Mouse (Mus musculus) 416B (cell line): ENCODE data around the gene Ptpn12.
A peak's percentile ranks its signal among the peaks of the same experiment; 100 is the strongest.

ENCODE experiments used
- DNase-seq: peaks from one replicate; pipeline ENCODE4 v3.0.0; 2011; ENCODE audit warnings: low read depth

The Ptpn12 gene

DNA sequence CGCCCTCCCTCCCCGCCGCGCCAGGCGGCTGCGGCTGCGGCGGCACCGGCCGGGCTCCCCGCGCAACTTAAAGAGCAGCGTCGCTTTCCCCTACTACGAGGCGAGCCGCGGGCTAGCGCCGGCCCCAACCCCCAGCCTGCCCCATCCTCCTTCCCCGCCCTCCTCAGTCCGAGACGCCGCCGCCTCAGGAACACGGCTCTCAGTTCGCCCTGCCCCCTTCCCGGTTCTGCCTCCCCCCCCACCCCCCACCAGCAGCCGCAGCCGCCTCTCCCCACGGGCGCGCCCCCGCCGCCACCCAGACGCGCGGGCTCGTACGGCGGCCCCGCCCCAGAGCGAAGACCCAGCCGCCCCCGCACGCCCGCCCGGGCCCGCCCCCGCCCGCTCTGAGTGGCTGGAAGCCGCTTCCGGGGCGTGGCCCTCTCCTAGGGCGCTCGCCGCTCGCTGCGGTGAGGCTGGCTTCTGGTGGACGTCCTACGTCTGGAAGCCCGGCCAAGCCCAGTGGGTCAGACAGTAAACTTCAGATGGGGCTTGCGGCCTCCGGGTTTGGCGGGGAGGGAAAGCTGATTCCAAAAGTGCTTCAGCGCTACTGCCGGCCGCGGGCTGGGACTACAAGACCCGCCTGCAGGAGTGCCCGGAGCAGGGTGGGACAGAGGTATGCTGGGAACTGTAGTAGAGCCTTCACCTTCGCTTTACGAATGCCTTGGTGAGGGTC lies at the start of gene Ptpn12:
TSS of gene Ptpn12 (minus strand) at position 92 of the 712 bp plus-strand sequence.
- peak; percentile 97 for DNase-seq

DNA sequence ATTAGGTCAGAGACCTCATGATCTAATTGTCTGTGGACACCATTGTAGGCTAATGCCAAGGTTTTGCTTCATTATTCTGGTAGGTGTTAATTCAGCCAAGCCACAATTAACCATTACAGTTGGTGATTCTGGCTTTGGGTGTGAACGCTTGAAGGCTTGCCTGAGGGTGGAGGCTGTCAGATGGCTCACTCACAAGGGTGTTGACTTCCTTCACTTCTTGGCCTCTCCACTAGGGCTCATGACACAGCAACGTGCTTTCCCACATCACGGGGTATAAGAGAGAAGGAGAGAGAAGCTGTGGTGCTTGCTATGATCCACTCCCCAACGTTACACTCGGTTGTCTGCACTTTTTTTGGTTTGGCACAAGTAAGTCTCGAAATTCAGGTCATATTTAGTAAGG lies 35.5 kb upstream of the Ptpn12 start:
- DNase-seq: no peak

DNA sequence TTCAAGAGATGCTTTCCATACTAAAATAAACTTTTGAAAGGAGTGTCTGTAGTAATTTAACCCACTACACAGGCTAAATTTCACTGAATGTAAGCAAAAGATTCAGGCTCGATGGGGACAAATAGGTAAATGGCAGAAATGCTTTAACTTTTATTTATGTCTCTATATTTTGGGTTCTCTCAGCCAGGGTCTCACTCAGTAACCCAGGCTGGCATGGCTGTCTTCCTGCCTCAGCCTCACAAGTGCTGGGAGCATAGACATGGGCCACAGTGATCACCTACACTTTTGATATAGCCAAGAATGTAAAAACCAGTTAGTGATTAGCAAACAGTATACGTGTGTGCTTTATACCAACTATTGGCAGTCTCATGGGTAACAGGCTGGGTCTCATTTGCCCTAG lies 1.5 kb upstream of the Ptpn12 start:
- no peak for DNase-seq

DNA sequence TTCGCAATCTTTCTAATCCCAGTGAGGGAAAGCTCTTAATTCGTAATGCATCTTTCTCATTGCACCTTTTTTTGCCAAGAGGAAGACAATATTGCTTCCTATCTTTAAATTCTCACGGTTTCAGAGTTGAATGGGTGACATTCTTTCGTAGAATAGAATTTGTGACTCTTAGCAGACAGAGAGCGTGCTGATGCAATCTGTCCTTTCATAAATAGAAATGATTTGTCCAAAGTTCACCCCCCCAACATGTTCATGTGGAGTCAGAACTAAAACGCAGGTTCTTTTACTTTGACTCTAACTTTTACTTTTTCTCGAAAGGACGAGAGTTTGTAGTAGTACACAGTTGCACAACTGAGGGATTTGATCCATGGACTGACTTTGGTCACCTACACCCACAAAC lies 884 bp upstream of the Ptpn12 start:
- no peak for DNase-seq

DNA sequence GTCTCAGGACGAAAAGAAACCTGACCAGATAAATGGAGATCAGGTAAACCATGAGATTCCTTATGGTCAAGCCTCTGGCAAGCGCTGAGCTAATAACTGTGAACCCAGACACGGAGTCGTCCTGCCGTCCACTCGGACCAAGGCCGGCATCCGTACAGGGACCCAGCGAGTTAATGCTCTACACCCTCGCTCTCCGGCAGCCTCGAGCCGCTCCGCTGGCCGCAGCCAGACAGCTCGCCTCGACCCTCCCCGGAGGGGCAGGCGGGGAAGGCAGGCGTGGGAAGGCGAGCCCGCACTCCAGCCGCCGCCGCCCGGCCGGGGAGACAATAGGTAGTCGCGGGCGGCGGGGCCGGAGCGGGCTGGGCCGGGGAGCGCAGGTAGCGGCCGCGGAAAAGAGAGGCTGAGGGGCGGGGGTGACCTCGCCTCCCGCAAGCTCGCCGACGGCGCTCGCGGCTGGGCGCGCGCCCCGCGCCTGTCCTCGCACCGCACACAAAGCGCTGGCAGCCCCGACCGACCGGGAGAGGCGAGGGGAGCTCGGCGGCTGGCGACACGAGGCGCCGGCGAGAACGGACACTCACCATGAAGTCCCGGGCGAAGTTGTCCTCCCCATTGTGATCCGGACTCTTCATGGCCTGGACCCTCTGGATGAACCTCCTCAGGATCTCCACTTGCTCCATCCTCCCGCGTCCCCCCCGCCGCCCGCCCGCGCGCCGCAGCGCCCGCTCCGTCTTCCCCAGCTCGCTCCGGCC lies 466 bp downstream of the Ptpn12 start:
- DNase-seq: no peak

DNA sequence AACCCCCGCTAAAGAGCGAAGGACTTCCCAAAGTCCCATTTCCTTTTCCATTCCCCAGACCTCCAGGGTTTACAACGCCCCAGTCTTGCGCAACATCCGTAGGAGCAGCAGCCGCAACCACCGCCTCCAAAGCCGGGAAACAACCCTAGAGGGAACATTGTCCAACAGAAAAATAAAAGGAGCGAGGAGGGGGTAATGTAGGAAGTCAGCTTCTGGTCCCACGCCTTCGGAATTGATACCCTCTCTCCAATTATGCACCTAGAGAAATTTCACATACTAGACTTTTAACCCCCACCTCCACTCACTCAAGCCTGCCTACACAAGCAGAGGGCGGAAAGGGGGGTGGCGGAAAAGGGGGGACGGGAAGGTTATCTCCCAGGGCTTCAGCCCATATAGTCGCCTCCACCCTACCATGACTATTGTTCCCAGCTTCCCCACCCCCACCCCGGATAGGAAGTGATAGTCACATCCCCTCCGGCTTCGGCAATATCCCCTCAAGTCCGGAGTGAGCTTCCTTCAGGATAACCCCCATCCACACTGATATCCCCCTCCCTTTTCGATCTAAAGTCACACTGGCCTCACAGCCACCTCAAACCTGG lies 1.1 kb downstream of the Ptpn12 start:
- peak; percentile 77 for DNase-seq

GRCm38 (mm10) chr5:21053571-21054307 lies 2.0 kb downstream of the Ptpn12 start:
- no peak for DNase-seq

DNA sequence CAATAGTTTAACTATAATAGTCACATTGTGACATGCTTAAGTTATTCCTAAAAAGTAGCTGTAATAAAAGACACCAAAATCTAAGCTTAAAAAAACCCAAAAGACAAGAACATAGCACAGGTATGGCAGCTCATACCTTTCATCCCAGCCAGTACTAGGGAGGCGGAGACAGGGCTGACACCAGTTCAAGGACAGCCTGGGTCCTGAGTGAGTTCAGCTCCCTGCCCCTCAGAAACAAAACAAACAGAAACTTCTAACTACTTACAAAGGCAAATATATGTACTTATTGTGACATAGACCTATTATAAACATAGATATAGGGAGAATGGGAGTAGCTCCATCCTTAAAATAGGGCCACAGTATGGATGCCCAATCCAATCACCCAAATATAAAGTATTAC lies 3.2 kb downstream of the Ptpn12 start:
- no peak for DNase-seq

DNA sequence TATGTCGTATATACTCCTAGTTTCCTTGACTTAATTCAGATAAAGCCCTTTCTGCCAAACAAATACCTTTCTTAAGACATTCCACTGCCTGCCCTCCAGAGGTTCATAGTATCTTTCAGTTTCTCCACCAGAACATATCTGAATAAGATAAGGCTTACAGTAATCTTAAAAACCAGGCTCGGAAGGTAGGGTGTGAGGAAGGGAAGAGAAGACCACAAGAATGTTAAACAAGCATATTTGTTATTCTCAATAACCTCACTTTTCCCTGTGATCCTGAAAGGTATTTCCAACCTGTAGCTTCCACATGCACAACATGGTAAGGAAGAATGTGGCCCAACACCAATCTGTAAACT lies 5.0 kb downstream of the Ptpn12 start:
- peak; percentile 56 for DNase-seq

DNA sequence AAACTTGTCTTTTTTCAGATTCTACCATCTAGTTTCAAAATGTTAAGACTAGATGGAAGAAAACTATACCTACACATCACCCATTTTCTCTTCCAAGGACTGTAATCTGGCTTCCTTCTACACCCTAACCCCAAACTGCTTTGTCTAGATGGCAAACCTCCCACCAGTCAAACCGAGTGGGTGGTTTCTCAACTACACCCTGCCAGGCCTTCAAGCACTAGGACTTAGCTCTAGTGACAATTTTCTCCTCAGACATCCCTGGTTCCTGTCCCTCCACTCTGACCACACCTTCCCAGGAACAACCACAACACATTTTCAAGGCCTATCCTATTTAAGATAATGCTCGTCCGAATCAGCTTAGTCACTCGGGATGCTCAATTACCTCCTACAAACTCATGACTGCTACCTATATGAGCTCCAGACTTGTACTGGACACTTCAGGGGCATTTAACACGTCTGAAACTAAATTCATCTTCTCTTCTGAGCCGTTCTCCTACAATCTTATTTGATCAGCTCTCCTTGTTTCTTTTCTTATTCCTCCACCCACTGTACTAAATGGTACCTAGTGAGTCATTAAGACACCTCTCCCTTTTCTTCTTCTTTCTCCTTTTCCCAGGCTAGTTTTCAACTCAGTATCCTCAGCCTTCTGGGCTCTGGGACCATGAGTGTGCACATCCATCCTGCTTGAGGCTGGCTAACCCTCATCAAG lies 5.5 kb downstream of the Ptpn12 start:
- DNase-seq: peak; percentile 68

GRCm38 (mm10) chr5:21049006-21049405 lies 6.7 kb downstream of the Ptpn12 start:
- no peak for DNase-seq

DNA sequence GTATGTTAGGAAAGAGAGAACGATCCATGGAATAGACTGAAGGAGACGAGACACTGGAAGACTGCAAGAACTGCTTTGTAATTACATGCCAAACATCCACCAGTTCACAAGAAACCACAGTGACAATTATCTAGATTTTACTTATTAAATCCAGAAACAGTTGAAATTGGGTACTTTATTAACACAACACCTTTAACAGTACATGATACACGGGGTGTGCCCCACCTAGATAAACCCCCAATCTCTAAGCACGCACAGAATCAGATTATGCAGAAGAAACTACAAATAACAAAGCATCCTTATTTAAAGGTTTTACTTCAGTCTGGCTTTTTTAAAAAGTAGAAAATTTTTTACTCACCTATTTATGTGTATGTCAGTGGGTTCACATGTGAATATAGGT lies 8.6 kb downstream of the Ptpn12 start:
- DNase-seq: no peak

GRCm38 (mm10) chr5:21046150-21047048 lies 9.3 kb downstream of the Ptpn12 start:
- DNase-seq: peak; percentile 82

DNA sequence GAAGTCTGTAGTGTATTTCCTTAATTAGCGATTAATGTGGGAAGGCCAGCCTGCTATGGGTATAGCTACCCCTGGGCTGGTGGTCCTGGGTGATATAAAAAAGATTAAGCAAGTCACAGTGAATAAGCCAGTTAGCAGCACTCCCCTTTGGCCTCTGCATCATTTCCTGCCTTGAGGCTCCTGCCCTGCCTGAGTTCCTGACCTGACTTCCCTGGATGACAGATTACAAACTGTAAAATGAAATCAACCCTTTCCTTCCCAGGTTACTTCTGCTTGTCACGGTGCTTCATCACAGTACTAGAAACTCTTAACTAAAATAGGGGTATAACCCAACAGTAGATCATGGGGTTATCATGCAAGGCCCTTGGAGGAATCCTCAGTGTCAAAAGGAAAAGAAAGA lies 10.2 kb downstream of the Ptpn12 start:
- DNase-seq: peak; percentile 80

GRCm38 (mm10) chr5:21038100-21038499 lies 17.6 kb downstream of the Ptpn12 start:
- DNase-seq: peak; percentile 52

DNA sequence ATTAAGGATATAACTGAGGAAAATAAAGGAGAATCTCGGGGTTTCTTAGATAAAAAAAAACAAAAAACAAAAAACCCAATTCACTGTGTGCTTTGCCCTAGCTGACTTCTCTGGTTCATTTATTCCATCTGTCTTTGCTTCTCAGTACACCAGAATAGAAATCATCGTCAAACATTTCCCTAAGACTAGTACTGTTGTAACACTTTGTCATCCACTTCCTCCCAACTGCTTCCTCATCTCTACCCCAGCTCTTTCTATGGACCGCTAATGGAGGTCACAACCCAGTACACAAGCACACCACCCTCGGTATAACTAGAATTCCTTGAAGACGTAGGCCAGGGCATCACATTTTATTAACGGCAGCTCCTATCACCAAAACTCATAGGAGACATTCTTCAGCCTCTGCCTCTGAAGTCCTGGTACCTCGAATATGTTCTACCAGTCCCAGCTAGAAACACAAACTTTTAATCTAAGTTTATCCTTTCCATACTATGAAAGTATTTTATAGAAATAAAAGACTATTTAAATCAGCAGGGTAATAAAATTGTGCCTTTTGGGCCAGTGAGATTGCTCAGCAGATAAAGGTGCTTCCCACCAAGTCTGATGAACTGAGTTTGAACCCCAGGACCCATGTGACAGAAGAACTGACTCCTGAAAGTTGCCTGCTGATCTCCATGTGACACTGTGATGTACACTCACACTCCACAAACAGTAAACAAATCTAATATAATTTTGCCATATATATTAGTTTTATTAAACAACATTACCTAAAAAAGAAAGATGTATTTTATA lies 19.8 kb downstream of the Ptpn12 start:
- peak; percentile 76 for DNase-seq

- no peak for DNase-seq
Measured at GRCm38 (mm10) chr5:21034388-21034966, 21.2 kb downstream of the Ptpn12 start.

- DNase-seq: no peak
Measured at GRCm38 (mm10) chr5:21033382-21034056, 22.2 kb downstream of the Ptpn12 start.

GRCm38 (mm10) chr5:21032626-21033025 lies 23.1 kb downstream of the Ptpn12 start:
- DNase-seq: no peak
